Mouse (Mus musculus) layer of hippocampus, postnatal 25 days (tissue): Measurements from ENCODE around the gene Scgb3a1. TPM values are rescaled to one million over a fixed set of nuclear protein-coding genes. Genes with fewer than 3 reads are reported as not detected.
A peak's percentile ranks its signal among the peaks of the same experiment; 100 is the strongest.

Experiments
- DNase-seq, 2 experiments: peaks; one replicate each; pipeline ENCODE4 v3.0.0; 2022; ENCODE audit warnings: mixed read lengths in 2 of 2, low spot score in 1 of 2; ENCODE audit errors: extremely low spot score in 1 of 2
- total RNA-seq, 2 experiments: library from RNA; stranded (reverse); gene quantifications; 2 replicates each; pipeline ENCODE4 v1.2.3; 2021

Scgb3a1 gene
- total RNA-seq, 2 experiments from 2014 or later: 0.84 TPM; not detected in 1

- no peak for DNase-seq
These were observed 5.3 kb upstream of the Scgb3a1 start for GRCm38 (mm10) chr11:49658065-49658464.

- DNase-seq: no peak
These were observed 4.5 kb upstream of the Scgb3a1 start for GRCm38 (mm10) chr11:49658791-49659469.

GRCm38 (mm10) chr11:49659470-49659799 lies 4.0 kb upstream of the Scgb3a1 start:
- DNase-seq: no peak

GRCm38 (mm10) chr11:49662292-49662780 lies 1.1 kb upstream of the Scgb3a1 start:
- no peak for DNase-seq

GRCm38 (mm10) chr11:49664262-49665140 lies 1.1 kb downstream of the Scgb3a1 start:
- DNase-seq: no peak

- no peak for DNase-seq
These were observed 2.1 kb downstream of the Scgb3a1 start for GRCm38 (mm10) chr11:49665462-49665861.

- no peak for DNase-seq
These were observed 10.0 kb downstream of the Scgb3a1 start for GRCm38 (mm10) chr11:49673433-49673832.

- no peak for DNase-seq
These were observed 21.0 kb downstream of the Scgb3a1 start for GRCm38 (mm10) chr11:49684237-49684973.

- no peak for DNase-seq
These were observed 31.6 kb downstream of the Scgb3a1 start for GRCm38 (mm10) chr11:49695013-49695412.

- no peak for DNase-seq
These were observed 32.3 kb downstream of the Scgb3a1 start for GRCm38 (mm10) chr11:49695695-49696094.

- no peak for DNase-seq
These were observed 33.1 kb downstream of the Scgb3a1 start for GRCm38 (mm10) chr11:49696472-49696871.

GRCm38 (mm10) chr11:49697779-49698178 lies 34.4 kb downstream of the Scgb3a1 start:
- DNase-seq: no peak

- DNase-seq: no peak
These were observed 35.7 kb downstream of the Scgb3a1 start for GRCm38 (mm10) chr11:49699079-49699478.

- no peak for DNase-seq
These were observed 38.6 kb downstream of the Scgb3a1 start for GRCm38 (mm10) chr11:49702014-49702413.

GRCm38 (mm10) chr11:49704804-49705203 lies 41.4 kb downstream of the Scgb3a1 start:
- no peak for DNase-seq

GRCm38 (mm10) chr11:49707834-49708233 lies 44.4 kb downstream of the Scgb3a1 start:
- DNase-seq: no peak

GRCm38 (mm10) chr11:49710664-49711063 lies 47.3 kb downstream of the Scgb3a1 start:
- no peak for DNase-seq

GRCm38 (mm10) chr11:49711981-49712554 lies 48.7 kb downstream of the Scgb3a1 start:
- peak in 1 of 2 experiments; percentile 18 for DNase-seq

- peak; percentile 93 to 95 for DNase-seq
These were observed 49.3 kb downstream of the Scgb3a1 start, which contains the start of gene Cnot6 for GRCm38 (mm10) chr11:49712555-49713335. Cnot6 (minus strand) TSS chr11:49712723.
